Mouse (Mus musculus) retina, adult 2 months (tissue): ENCODE data around the gene Fndc7.

Experiments used
- DNase-seq: peaks from one replicate; pipeline ENCODE4 v3.0.0-alpha.2; 2012; ENCODE audit warnings: low read depth, low spot score

Gene Fndc7

GRCm38 (mm10) chr3:108889908-108890307, at the start of gene Fndc7:
TSS of gene Fndc7 (minus strand) at chr3:108890008.
- no peak for DNase-seq

GRCm38 (mm10) chr3:108939573-108939972, 49.8 kb upstream of the Fndc7 start, which contains the start of gene Henmt1:
TSS of gene Henmt1 (plus strand) at chr3:108939873.
- DNase-seq, result no peak

DNA sequence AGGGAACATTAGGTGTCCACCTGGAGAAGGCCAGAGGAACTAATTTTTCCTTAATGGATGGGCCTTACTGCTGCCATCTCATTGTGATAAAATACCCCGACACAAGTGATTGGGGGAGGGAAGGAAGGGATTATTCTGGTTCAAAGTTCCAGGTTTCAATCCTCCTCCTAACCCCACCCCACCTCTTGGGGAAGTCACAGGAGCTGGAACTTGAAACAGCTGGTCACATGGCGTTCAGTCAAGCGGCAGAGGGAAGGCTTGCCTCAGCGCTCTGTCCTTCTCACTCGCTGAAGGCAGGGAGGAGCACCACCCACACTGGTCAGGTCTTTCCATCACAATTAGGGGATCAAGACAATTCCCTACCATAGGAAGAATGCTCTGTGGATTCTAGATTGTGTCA, 48.9 kb upstream of the Fndc7 start:
- DNase-seq, result no peak

DNA sequence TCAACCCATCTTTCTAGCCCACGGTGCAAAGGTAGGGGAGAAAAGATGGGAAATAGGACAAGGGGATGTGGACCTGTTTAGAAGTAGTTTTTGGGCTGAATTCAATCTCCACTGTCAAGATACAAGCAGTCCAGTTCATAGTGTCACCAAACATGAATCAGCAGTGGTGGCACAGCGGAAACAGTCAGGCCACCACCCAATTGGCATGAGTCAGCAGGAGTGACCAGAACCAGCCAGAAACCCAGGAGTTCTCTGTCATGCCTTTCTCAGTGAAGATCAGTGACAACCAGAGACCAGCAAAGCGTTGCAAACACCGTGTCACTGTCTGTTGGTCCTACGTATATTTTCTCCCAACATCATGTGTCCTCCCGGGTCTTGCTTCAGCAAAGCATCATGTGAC, 43.7 kb upstream of the Fndc7 start:
- no peak for DNase-seq

DNA sequence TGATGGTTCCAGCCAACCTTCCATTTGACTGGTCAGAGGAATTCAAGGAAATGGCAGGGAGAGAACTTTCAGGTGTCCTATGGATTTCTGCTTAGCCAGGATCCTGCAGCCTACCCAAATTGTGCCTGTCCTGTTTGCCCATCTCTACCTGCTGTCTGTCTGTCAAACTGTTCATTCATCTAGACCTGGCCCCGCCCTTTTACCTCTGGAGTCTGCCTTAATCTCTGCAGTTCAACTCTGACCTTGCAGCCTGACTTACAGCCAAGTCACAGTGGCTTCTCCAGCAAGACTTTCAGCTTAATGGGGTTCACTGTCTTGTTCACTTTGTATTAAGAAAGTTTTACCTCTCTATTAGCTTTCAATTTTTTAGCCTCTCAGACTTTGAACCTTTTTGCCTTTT, 36.5 kb upstream of the Fndc7 start:
- no peak for DNase-seq

DNA sequence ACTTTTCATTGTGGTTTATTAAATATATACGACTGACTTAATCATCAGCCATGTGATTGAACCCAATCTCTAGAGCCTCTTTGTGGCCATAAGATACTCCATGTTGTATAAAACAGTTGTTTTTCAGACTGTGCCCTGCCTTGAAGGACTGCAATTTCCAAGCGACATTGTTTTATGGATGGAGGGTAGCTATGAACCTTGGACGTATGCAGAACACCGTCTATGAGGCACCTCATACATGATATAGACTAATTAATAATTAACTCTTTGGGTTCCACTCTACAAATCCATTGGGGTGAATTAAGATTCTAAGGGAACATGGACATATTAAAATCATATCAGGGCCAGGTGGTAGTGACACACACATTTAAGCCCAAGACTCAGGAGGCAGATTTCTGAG, 35.9 kb upstream of the Fndc7 start:
- no peak for DNase-seq

DNA sequence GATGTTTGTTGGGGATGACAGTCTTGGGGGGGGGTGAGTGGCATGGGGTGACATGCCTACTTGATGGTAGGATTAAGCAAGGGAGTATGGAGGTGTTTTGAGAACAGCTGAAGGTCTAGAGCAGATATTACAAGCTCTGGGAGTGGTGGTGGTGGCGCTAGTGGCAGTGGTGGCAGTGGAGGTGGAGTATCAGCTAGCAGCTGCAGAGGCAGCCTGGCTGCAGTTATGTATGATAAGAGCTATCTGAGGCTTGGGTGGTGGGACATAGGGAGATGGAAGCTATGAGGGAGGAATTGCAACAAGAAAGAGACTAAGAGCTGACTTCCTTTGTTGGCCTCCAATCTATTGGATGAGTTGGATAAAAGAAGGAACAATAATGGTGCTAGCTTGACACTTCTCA, 32.0 kb upstream of the Fndc7 start:
- no peak for DNase-seq

- DNase-seq, result no peak
Measured at GRCm38 (mm10) chr3:108920442-108921070, 30.7 kb upstream of the Fndc7 start.

GRCm38 (mm10) chr3:108918852-108919251, 29.0 kb upstream of the Fndc7 start:
- DNase-seq, result no peak

- no peak for DNase-seq
Measured at GRCm38 (mm10) chr3:108917986-108918385, 28.2 kb upstream of the Fndc7 start.

GRCm38 (mm10) chr3:108916857-108917256, 27.0 kb upstream of the Fndc7 start:
- no peak for DNase-seq

GRCm38 (mm10) chr3:108915999-108916398, 26.2 kb upstream of the Fndc7 start:
- no peak for DNase-seq

DNA sequence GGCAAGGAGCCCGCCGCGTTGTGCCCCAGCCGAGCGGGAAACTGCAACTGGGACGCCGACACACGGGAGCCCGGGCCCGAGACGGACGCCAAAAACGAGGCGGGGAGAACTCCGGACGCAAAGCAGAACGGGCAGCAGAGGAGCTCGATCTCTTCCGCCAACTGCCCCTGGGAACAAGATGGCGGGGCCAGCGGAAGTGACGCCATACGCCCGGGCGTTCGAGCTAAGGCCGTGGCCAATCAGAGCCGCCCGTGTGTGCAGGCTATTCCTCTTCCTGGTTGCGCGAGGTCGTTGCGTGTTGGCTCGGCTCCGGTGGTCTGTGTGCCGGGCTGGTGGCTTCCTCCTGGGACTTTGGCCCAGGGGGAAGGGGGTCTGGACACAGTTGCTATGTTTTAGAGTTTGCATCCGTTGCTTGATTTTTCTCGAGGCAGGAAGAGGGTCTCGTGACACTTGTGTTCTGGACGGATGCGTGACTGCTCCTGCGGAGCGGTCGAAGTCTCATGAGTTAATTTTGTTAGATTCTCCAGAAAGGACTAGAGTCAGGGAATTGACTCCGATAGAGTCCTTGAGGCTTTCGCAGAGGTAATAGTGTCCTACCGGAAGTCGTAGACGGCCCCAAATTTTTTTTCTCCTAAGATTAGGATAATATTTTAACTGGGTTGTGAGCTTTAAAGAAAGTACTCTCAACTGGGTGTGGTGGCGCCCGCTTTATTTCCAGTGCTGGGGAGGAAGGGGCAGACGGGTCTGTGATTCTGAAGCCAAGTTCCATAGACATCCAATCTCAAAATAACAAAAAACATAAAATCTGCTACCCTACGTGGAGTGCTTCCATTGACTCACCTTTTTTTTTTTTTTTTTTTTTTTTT, 22.0 kb upstream of the Fndc7 start, which contains the start of gene Prpf38b:
Gene Prpf38b, minus strand, starts transcription at position 180 of the 866 bp plus-strand sequence.
- peak; percentile 88 for DNase-seq

DNA sequence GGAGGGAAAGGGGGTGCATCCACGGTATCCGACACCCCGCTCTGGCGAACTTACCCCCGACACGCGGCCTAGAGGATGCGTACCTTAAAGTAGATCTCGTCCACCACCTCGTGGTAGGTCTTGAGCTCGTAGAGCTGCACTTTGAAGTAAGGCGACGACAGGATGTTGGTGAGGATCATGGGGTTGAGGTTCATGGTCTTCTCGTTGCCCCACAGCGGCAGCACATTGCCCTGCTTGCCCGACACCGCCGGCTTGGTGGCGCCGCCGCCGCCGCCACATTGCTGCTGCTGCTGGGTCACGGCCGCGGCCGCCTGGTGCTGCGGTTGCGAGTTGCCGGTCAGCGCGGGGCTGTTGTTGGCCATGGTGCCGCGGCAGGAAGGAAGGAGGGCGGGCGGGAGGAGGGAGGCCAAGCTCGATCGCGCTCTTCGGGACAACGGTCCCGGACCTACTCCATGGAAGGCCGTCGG, 21.3 kb upstream of the Fndc7 start:
- DNase-seq, result peak; percentile 16

GRCm38 (mm10) chr3:108910303-108911080, 20.7 kb upstream of the Fndc7 start:
- DNase-seq, result no peak

- no peak for DNase-seq
Measured at GRCm38 (mm10) chr3:108902934-108903333, 13.1 kb upstream of the Fndc7 start.

DNA sequence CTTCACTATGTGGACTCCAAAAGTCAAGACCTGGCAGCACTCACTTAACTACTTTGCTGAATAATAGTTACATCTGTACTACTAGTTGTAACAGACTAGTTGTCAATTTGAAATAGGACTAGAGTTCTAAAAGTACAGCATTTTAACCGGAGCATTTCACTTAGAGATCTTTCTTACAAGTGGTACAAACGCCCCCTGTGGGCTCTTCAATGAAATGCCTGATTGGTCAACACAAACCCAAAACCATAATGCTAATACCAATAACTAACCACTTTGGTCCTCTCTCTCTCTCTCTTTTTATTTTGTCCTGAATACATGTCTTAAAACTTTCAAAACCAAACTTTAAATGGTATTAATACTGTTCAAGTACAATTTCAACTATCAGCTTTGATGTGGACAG, 12.2 kb upstream of the Fndc7 start:
- DNase-seq, result no peak

- DNase-seq, result no peak
Measured at GRCm38 (mm10) chr3:108900681-108901080, 10.9 kb upstream of the Fndc7 start.

- no peak for DNase-seq
Measured at GRCm38 (mm10) chr3:108900147-108900546, 10.3 kb upstream of the Fndc7 start.

GRCm38 (mm10) chr3:108898640-108899039, 8.8 kb upstream of the Fndc7 start:
- DNase-seq, result no peak

DNA sequence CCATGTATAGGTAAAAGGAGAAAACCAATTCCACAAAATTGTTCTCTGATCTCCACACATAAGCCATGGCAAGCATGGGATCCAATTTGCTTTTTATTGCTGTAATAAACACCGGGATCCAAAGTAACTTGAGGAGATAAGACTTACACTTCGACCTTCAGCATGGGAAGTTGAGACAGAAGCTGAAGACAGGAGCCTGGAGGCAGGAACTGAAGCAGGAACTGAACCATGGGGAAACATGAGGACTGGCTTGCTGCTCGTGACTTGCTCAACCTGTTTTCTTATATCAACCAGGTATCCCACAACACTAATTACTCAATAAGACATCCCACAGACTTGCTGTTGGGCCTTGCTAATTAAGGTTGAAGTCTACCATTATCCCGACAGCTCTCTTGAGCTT, 3.1 kb upstream of the Fndc7 start:
- no peak for DNase-seq

GRCm38 (mm10) chr3:108892080-108892479, 2.3 kb upstream of the Fndc7 start:
- no peak for DNase-seq
